Mouse (Mus musculus) bone marrow, adult 2 months (tissue): Measurements from ENCODE around the gene Meis3.

Experiments used
- CTCF ChIP-seq: fragments of 200-500 bp; IDR thresholded peaks from 2 replicates; pipeline ENCODE4 v1.5.1; 2011; ENCODE audit warnings: low read length, control low read depth; ENCODE audit not compliant: control insufficient read depth, insufficient read depth
- POLR2A ChIP-seq: fragments of 200-500 bp; IDR thresholded peaks from 2 replicates; pipeline ENCODE4 v1.6.1; 2011; ENCODE audit warnings: low read depth, mild to moderate bottlenecking, control low read depth, low read length, borderline replicate concordance; ENCODE audit not compliant: control insufficient read depth

DNA sequence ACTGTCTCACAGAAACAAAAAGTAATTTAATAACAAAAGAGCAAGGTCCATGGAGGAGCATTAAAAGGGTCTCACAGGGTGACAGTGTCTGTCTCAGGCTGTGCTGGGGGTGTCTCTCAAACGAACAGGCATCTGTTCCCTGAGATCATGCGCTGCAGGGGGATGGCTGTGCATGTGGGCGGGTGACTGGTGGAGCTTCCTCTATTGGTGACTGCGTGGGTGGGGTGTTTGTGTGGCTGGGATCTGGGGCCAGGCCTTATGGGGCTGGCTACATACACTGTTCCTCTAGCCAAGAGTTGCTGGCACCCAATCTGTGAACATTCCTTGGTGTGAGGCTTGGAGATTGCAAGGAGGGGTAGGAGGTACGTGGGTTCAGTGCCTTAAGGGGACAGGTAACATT, 25.6 kb upstream of the Meis3 start:
- TF ChIP-seq CTCF (no peak), POLR2A (no peak)
